Mouse (Mus musculus) stomach, postnatal 0 days (tissue): ENCODE results near the gene Gtf3c6.

Experiments
- CTCF ChIP-seq: IDR thresholded peaks from 2 replicates; pipeline ENCODE4 v1.5.1; 2016; ENCODE audit warnings: antibody characterized with exemption, low read depth, mild to moderate bottlenecking, moderate library complexity
- EP300 ChIP-seq: optimal IDR thresholded peaks from 2 replicates; pipeline ENCODE3; 2016; ENCODE audit warnings: antibody characterized with exemption

- TF ChIP-seq CTCF (no peak), EP300 (no peak)
Measured at GRCm38 (mm10) chr10:40260305-40260704, 2.4 kb upstream of the Gtf3c6 start.
